ENCODE assay signal across 8 mouse cellular contexts in genomic region chr7:19295503-19296185, GRCm38 (mm10). TPM values are rescaled to one million over a fixed set of nuclear protein-coding genes. Genes with fewer than 3 reads are reported as not detected.
DNase-seq lines count a peak whose midpoint lies in the region; ATAC-seq and TF ChIP-seq lines count a peak whose summit lies in the region.

No protein-coding gene starts in this region.

- H3K4me1 ChIP-seq in embryonic facial prominence, embryonic 14.5 days (ENCODE audit: control insufficient read depth, insufficient read depth, low read length), result peaks cover 7% of the 10 kb centered on the region
- H3K4me1 ChIP-seq in limb, embryonic 12.5 days (replicated peaks), result peaks cover 17% of the 10 kb centered on the region
- peaks cover 10% of the 10 kb centered on the region for H3K4me1 ChIP-seq in midbrain, embryonic 14.5 days (ENCODE audit: control insufficient read depth, insufficient read depth, low read length)
- H3K4me1 ChIP-seq in spleen, adult 2 months (ENCODE audit: control insufficient read depth, insufficient read depth, insufficient read length), result no peaks in the 10 kb centered on the region

- H3K4me2 ChIP-seq in embryonic facial prominence, embryonic 14.5 days (ENCODE audit: low read depth, low read length), result peak overlapping the region; percentile 61
- H3K4me2 ChIP-seq in limb, embryonic 12.5 days, result peak overlapping the region; percentile 57
- peak overlapping the region; percentile 20 for H3K4me2 ChIP-seq in midbrain, embryonic 14.5 days (ENCODE audit: low read length)

- TF ChIP-seq CTCF in spleen, adult 2 months (IDR thresholded peaks at IDR 0.05; ENCODE audit: extremely low read depth, insufficient read depth, insufficient read length, insufficient replicate concordance), result peak; percentile 97

- no peaks in the 10 kb centered on the region for H3K36me3 ChIP-seq in embryonic facial prominence, embryonic 14.5 days (ENCODE audit: control insufficient read depth, insufficient read depth, low read length)
- H3K36me3 ChIP-seq in limb, embryonic 12.5 days, result no peaks in the 10 kb centered on the region
- H3K36me3 ChIP-seq in midbrain, embryonic 14.5 days (ENCODE audit: control insufficient read depth, insufficient read depth, low read length), result peaks cover 47% of the 10 kb centered on the region
- H3K36me3 ChIP-seq in spleen, adult 2 months (ENCODE audit: control insufficient read depth, insufficient read depth, low read length), result no peaks in the 10 kb centered on the region

- H3K9ac ChIP-seq in embryonic facial prominence, embryonic 14.5 days (ENCODE audit: low read depth, low read length), result peak overlapping the region; percentile 61
- H3K9ac ChIP-seq in limb, embryonic 12.5 days (replicated peaks), result peak overlapping the region; percentile 61
- H3K9ac ChIP-seq in midbrain, embryonic 14.5 days (replicated peaks; ENCODE audit: low read length), result no peak overlapping the region

- no peak overlapping the region for H3K27ac ChIP-seq in embryonic facial prominence, embryonic 14.5 days (replicated peaks; ENCODE audit: low read depth, low read length)
- no peak overlapping the region for H3K27ac ChIP-seq in limb, embryonic 12.5 days
- no peak overlapping the region; the same call in 1 of the 2 replicates for H3K27ac ChIP-seq in midbrain, embryonic 14.5 days (replicated peaks; ENCODE audit: low read depth, low read length)
- no peak overlapping the region for H3K27ac ChIP-seq in spleen, adult 2 months (ENCODE audit: insufficient read depth, low read length)

- H3K27me3 ChIP-seq in embryonic facial prominence, embryonic 14.5 days (replicated peaks; ENCODE audit: control insufficient read depth, insufficient read depth, low read length), result no peaks in the 10 kb centered on the region
- no peaks in the 10 kb centered on the region for H3K27me3 ChIP-seq in limb, embryonic 12.5 days
- no peaks in the 10 kb centered on the region for H3K27me3 ChIP-seq in midbrain, embryonic 14.5 days (ENCODE audit: control insufficient read depth, insufficient read depth, low read length)
- H3K27me3 ChIP-seq in spleen, adult 2 months (ENCODE audit: control insufficient read depth, insufficient read depth, low read length), result peaks cover 6% of the 10 kb centered on the region; the same call in 1 of the 2 replicates

- H3K9me3 ChIP-seq in embryonic facial prominence, embryonic 14.5 days (ENCODE audit: control insufficient read depth, low read length), result no peaks in the 10 kb centered on the region
- H3K9me3 ChIP-seq in limb, embryonic 12.5 days, result no peaks in the 10 kb centered on the region
- H3K9me3 ChIP-seq in midbrain, embryonic 14.5 days (ENCODE audit: control insufficient read depth, low read length), result no peaks in the 10 kb centered on the region

- no peak for TF ChIP-seq POLR2A in spleen, adult 2 months (IDR thresholded peaks at IDR 0.05; ENCODE audit: low read depth, low read length)

- whole genome bisulfite sequencing in embryonic facial prominence, embryonic 14.5 days, result 19% methylated on average over 22 of the region's 22 CpGs
- 14% methylated on average over 22 of the region's 22 CpGs for WGBS in limb, embryonic 12.5 days
- 15% methylated on average over 20 of the region's 22 CpGs for WGBS in midbrain, embryonic 14.5 days
- 16% methylated on average over 22 of the region's 22 CpGs for WGBS in spleen, adult 2 months

- peak; percentile 92 for DNase-seq in 3T3-L1 (ENCODE audit: low read depth, low spot score)
- peak; percentile 96 for DNase-seq in adrenal gland, postnatal 4 days (ENCODE audit: low spot score in 2 of 2)
- DNase-seq in embryonic facial prominence, embryonic 14.5 days (ENCODE audit: low spot score), result peak; percentile 97
- DNase-seq in heart, adult 8-10 months (ENCODE audit: low spot score), result peak; percentile 97
- DNase-seq in kidney, adult 8-10 months, result peak; percentile 96 to 99
- DNase-seq in midbrain, embryonic 14.5 days, result peak; percentile 96
- DNase-seq in spleen, adult 2 months (ENCODE audit: low read depth in 1 of 2, low spot score in 2 of 2), result peak in 1 of 2 experiments; percentile 92

- ATAC-seq in embryonic facial prominence, embryonic 14.5 days (ENCODE audit: low read depth), result peak; percentile 74
- ATAC-seq in limb, embryonic 12.5 days (ENCODE audit: insufficient number of reproducible peaks, insufficient read depth, low FRiP score, low TSS enrichment, low read depth), result peak; percentile 60; the same call in 1 of the 2 replicates
- ATAC-seq in midbrain, embryonic 14.5 days (ENCODE audit: low FRiP score, low TSS enrichment), result peak; percentile 61; the same call in 1 of the 2 replicates

- H3K4me3 ChIP-seq in embryonic facial prominence, embryonic 14.5 days (ENCODE audit: low read depth, low read length), result peak overlapping the region; percentile 36
- H3K4me3 ChIP-seq in limb, embryonic 12.5 days (replicated peaks), result peak overlapping the region; percentile 36
- no peak overlapping the region for H3K4me3 ChIP-seq in midbrain, embryonic 14.5 days (replicated peaks; ENCODE audit: low read depth, low read length)
- peak overlapping the region; percentile 72 for H3K4me3 ChIP-seq in spleen, adult 2 months (ENCODE audit: extremely low read depth, insufficient read depth, insufficient read length)

RNA-seq across cellular contexts. Expression of gene Rtn2, which starts 13.2 kb away (rescaled TPM):
- total RNA-seq in adrenal gland, postnatal 4 days (2021), result 10 to 100 TPM; 19.3 to 28.8 TPM
- 53.7 and 57.0 TPM in 2 replicates for polyA plus RNA-seq in embryonic facial prominence, embryonic 14.5 days (2014; fragmentation: Nextera tagmentation; extraction: Ambion mirVana)
- 100 to 1,000 TPM; 137 to 160 (median 149) TPM for total RNA-seq in heart, adult 8-10 months (2022)
- polyA plus RNA-seq in limb, embryonic 12.5 days (2016; fragmentation: Nextera tagmentation; extraction: Ambion mirVana), result 12.4 and 12.8 TPM in 2 replicates
- polyA plus RNA-seq in midbrain, embryonic 14.5 days (2014; fragmentation: Nextera tagmentation; extraction: Ambion mirVana), result 100.0 and 101 TPM in 2 replicates
- polyA plus RNA-seq in spleen, adult 2 months (2012; rRNA removed), result 7.7 and 9.1 TPM in 2 replicates

RNA-seq across cellular contexts. Expression of gene Fosb, which starts 14.2 kb away (rescaled TPM):
- under 1 TPM; 0.85 to 0.98 TPM for total RNA-seq in adrenal gland, postnatal 4 days (2021)
- 0.15 and 0.28 TPM in 2 replicates for polyA plus RNA-seq in embryonic facial prominence, embryonic 14.5 days (2014; fragmentation: Nextera tagmentation; extraction: Ambion mirVana)
- total RNA-seq in heart, adult 8-10 months (2022), result 1 to 10 TPM; 1.2 to 9.8 (median 5.1) TPM
- 0.18 and 0.20 TPM in 2 replicates for polyA plus RNA-seq in limb, embryonic 12.5 days (2016; fragmentation: Nextera tagmentation; extraction: Ambion mirVana)
- not detected in 2 replicates for polyA plus RNA-seq in midbrain, embryonic 14.5 days (2014; fragmentation: Nextera tagmentation; extraction: Ambion mirVana)
- 1.6 and 1.9 TPM in 2 replicates for polyA plus RNA-seq in spleen, adult 2 months (2012; rRNA removed)

RNA-seq across cellular contexts. Expression of gene Ppm1n, which starts 15.8 kb away (rescaled TPM):
- total RNA-seq in adrenal gland, postnatal 4 days (2021), result under 1 TPM in 1 of 2 experiments, not detected in 1; 0.39 TPM
- 0.49 TPM in 1 of 2 replicates, not detected in the other for polyA plus RNA-seq in embryonic facial prominence, embryonic 14.5 days (2014; fragmentation: Nextera tagmentation; extraction: Ambion mirVana)
- not detected for total RNA-seq in heart, adult 8-10 months (2022)
- polyA plus RNA-seq in limb, embryonic 12.5 days (2016; fragmentation: Nextera tagmentation; extraction: Ambion mirVana), result not detected in 2 replicates
- 0.62 and 1.2 TPM in 2 replicates for polyA plus RNA-seq in midbrain, embryonic 14.5 days (2014; fragmentation: Nextera tagmentation; extraction: Ambion mirVana)
- polyA plus RNA-seq in spleen, adult 2 months (2012; rRNA removed), result 2.1 and 3.3 TPM in 2 replicates

RNA-seq across cellular contexts. Expression of gene Vasp, which starts 24.0 kb away (rescaled TPM):
- 10 to 100 TPM; 83.7 to 89.3 TPM for total RNA-seq in adrenal gland, postnatal 4 days (2021)
- polyA plus RNA-seq in embryonic facial prominence, embryonic 14.5 days (2014; fragmentation: Nextera tagmentation; extraction: Ambion mirVana), result 70.0 and 70.7 TPM in 2 replicates
- total RNA-seq in heart, adult 8-10 months (2022), result 10 to 100 TPM; 18.0 to 27.2 (median 24.3) TPM
- 66.4 and 68.8 TPM in 2 replicates for polyA plus RNA-seq in limb, embryonic 12.5 days (2016; fragmentation: Nextera tagmentation; extraction: Ambion mirVana)
- polyA plus RNA-seq in midbrain, embryonic 14.5 days (2014; fragmentation: Nextera tagmentation; extraction: Ambion mirVana), result 28.9 and 29.1 TPM in 2 replicates
- 335 and 437 TPM in 2 replicates for polyA plus RNA-seq in spleen, adult 2 months (2012; rRNA removed)

RNA-seq across cellular contexts. Expression of gene Ercc1, which starts 48.9 kb away (rescaled TPM):
- total RNA-seq in adrenal gland, postnatal 4 days (2021), result 10 to 100 TPM; 38.6 to 45.2 TPM
- polyA plus RNA-seq in embryonic facial prominence, embryonic 14.5 days (2014; fragmentation: Nextera tagmentation; extraction: Ambion mirVana), result 64.0 and 75.1 TPM in 2 replicates
- total RNA-seq in heart, adult 8-10 months (2022), result 10 to 100 TPM; 39.8 to 46.9 (median 44.4) TPM
- polyA plus RNA-seq in limb, embryonic 12.5 days (2016; fragmentation: Nextera tagmentation; extraction: Ambion mirVana), result 92.3 and 105 TPM in 2 replicates
- polyA plus RNA-seq in midbrain, embryonic 14.5 days (2014; fragmentation: Nextera tagmentation; extraction: Ambion mirVana), result 78.9 and 97.7 TPM in 2 replicates
- 28.2 and 29.9 TPM in 2 replicates for polyA plus RNA-seq in spleen, adult 2 months (2012; rRNA removed)
